ENCODE assay signal across 15 mouse cellular contexts in the genomic region with DNA sequence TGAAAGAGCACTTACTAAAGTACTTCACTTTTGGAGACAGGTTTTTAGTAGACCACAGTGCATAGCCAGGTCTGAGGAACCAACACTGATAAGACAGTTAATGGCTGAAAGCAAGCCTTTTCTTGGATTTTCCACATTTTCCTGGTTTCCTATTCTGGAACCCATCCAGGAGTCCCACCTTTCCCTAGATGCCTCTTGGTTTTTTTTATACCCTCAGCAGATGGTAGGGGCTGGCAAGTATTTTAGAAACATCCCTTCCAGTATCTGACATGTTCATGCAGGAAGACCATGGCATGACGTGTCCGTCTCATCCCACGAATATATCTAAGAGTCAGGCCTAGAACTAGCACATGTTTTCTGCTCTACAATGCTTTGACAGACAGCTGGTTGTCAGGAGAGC.
"Had no signal": no experiment of that assay in that cellular context is flagged by ENCODE, and none has a peak within 500 bp of the region (broad histone marks: within the 10 kb centered on the region; RNA-seq: fewer than 3 reads in every experiment).

No protein-coding gene starts in this region.

- H3K9ac ChIP-seq: liver, postnatal 0 days; lung, embryonic 15.5 days; midbrain, embryonic 13.5 days; midbrain, embryonic 15.5 days; neural tube, embryonic 13.5 days; stomach, embryonic 15.5 days had no signal

- ATAC-seq: liver, postnatal 0 days; midbrain, embryonic 13.5 days; midbrain, embryonic 15.5 days had no signal

- H3K36me3 ChIP-seq: midbrain, embryonic 15.5 days; stomach, embryonic 15.5 days had no signal

- DNase-seq: liver, postnatal 0 days; lung, adult 2 months; lung, postnatal 14 days; right cerebral cortex, postnatal 14 days; thymus, adult 2 months; thymus, postnatal 25 days; thymus, postnatal 4 days had no signal

- H3K4me1 ChIP-seq: midbrain, embryonic 15.5 days had no signal

- H3K27me3 ChIP-seq: lung, embryonic 15.5 days; midbrain, embryonic 13.5 days; midbrain, embryonic 15.5 days; neural tube, embryonic 13.5 days; stomach, embryonic 15.5 days had no signal

- H3K9me3 ChIP-seq: lung, embryonic 15.5 days; midbrain, embryonic 13.5 days; midbrain, embryonic 15.5 days; neural tube, embryonic 13.5 days; stomach, embryonic 15.5 days had no signal

- H3K4me3 ChIP-seq: lung, embryonic 15.5 days; midbrain, embryonic 13.5 days; midbrain, embryonic 15.5 days; neural tube, embryonic 13.5 days; stomach, embryonic 15.5 days had no signal

- H3K4me2 ChIP-seq: lung, embryonic 15.5 days; midbrain, embryonic 11.5 days; midbrain, embryonic 13.5 days; midbrain, embryonic 15.5 days; neural tube, embryonic 13.5 days; stomach, embryonic 15.5 days had no signal

- H3K27ac ChIP-seq: macrophage; midbrain, embryonic 13.5 days; midbrain, embryonic 15.5 days; neural tube, embryonic 13.5 days; stomach, embryonic 15.5 days; stomach, postnatal 0 days had no signal
